Mouse (Mus musculus) midbrain, embryonic 14.5 days (tissue): ENCODE results near the gene Eps15l1. TPM values are rescaled to one million over a fixed set of nuclear protein-coding genes. Genes with fewer than 3 reads are reported as not detected.
A peak's percentile ranks its signal among the peaks of the same experiment; 100 is the strongest.

Experiments used
- ATAC-seq: fragments of 200-750 bp; cut with Nextera tagmentation; 2 replicates; pipeline ENCODE4 v1.8.0; 2017; ENCODE audit warnings: moderate number of reproducible peaks, moderate library complexity; ENCODE audit not compliant: low FRiP score, low TSS enrichment
- DNase-seq: peaks from one replicate; pipeline ENCODE4 v3.0.0-alpha.2; 2015
- H3K27ac ChIP-seq: fragments of 300-500 bp; sonication (generic); replicated peaks from 2 replicates; pipeline ENCODE4 v1.5.1; 2014; ENCODE audit warnings: mild to moderate bottlenecking, low read depth, low read length, moderate library complexity
- H3K27me3 ChIP-seq: fragments of 300-500 bp; sonication (generic); 2 replicates; pipeline ENCODE4 v1.6.1; 2014; ENCODE audit warnings: low read length, control low read depth, mixed read lengths; ENCODE audit not compliant: control insufficient read depth, insufficient read depth
- H3K36me3 ChIP-seq: fragments of 300-500 bp; sonication (generic); 2 replicates; pipeline ENCODE4 v1.6.1; 2014; ENCODE audit warnings: low read length, control low read depth; ENCODE audit not compliant: control insufficient read depth, insufficient read depth
- H3K4me1 ChIP-seq: fragments of 300-500 bp; sonication (generic); 2 replicates; pipeline ENCODE4 v1.6.1; 2014; ENCODE audit warnings: mild to moderate bottlenecking, antibody characterized with exemption, low read length, control low read depth; ENCODE audit not compliant: control insufficient read depth, insufficient read depth
- H3K4me2 ChIP-seq: fragments of 300-500 bp; sonication (generic); 2 replicates; pipeline ENCODE4 v1.6.1; 2014; ENCODE audit warnings: mild to moderate bottlenecking, low read length, moderate library complexity
- H3K4me3 ChIP-seq: fragments of 300-500 bp; sonication (generic); replicated peaks from 2 replicates; pipeline ENCODE4 v1.5.1; 2014; ENCODE audit warnings: low read depth, low read length
- H3K9ac ChIP-seq: fragments of 300-500 bp; sonication (generic); replicated peaks from 2 replicates; pipeline ENCODE4 v1.6.1; 2014; ENCODE audit warnings: mild to moderate bottlenecking, low read length, moderate library complexity
- H3K9me3 ChIP-seq: fragments of 300-500 bp; sonication (generic); 2 replicates; pipeline ENCODE4 v1.6.1; 2016; ENCODE audit warnings: low read length, control low read depth, mixed read lengths; ENCODE audit not compliant: control insufficient read depth
- WGBS: fragments of 180-500 bp; shearing (Covaris S2); extraction: QIAGEN DNeasy Blood & Tissue Kit; methylation state at CpG from one replicate; pipeline ENCODE4 v1.1.7; 2014; 5-methylcytosine and 5-hydroxymethylcytosine counted together
- polyA plus RNA-seq: library from polyadenylated mRNA; unstranded; fragments of >200 nt; fragmentation: Nextera tagmentation; extraction: Ambion mirVana; gene quantifications from 2 replicates; pipeline ENCODE4 v1.2.1, GENCODE M21; 2014

Gene Eps15l1
- polyA plus RNA-seq, 1 experiment from 2014 or later, result 72.5 TPM

DNA sequence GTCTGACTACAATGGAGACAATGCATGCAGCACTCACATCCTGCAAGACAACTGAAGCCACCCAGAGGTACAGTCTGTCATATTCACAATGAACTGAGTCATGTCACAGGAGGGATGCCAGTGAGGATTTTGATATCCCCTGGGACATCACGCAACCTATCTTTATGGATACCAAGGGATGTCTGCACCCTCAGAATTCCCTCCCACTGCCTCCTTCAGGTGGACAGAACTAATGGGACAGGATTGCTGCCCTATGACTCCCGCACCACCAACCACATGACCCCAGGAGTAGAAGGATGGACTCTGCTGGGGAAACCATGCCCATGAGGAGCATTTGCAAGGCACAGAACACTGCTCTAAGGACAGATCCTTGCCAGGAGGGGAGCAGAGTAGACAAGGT is 54.8 kb downstream of the Eps15l1 start:
- Histone ChIP-seq H3K4me2 (no peak overlapping the region), H3K27ac (no peak overlapping the region), H3K36me3 (peaks cover 97% of the 10 kb centered on the region), H3K27me3 (no peaks in the 10 kb centered on the region), H3K9me3 (no peaks in the 10 kb centered on the region), H3K9ac (no peak overlapping the region), H3K4me1 (no peaks in the 10 kb centered on the region), H3K4me3 (no peak overlapping the region)
- WGBS, result 92% methylated on average over 2 of the region's 2 CpGs
- DNase-seq (no peak), ATAC-seq (0 out of 2 replicates have a peak, but pooled peaks have one; percentile 11)

DNA sequence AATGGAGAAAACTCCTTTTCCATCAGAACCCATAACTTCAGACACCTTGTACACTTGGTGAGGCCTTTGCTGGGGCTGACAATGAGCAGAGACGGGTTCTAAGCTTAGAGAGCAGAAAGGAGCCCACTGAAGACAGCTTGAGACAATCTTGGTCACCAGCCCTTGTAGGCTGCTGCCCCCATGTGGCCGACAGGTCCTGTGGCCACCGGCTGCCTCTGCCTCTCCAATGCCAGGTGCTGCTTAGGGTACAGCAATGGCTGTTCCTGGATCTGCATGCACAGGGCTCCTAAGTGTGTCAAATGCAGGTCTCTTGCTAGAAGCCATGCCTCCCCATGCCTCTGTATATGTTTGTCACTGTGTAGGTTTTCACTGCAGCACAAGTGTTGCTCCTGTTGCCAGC is 55.4 kb downstream of the Eps15l1 start:
- WGBS, result 24% methylated on average over 3 of the region's 3 CpGs
- Histone ChIP-seq H3K4me1 (no peaks in the 10 kb centered on the region), H3K27ac (no peak overlapping the region), H3K9me3 (no peaks in the 10 kb centered on the region), H3K4me3 (no peak overlapping the region), H3K4me2 (no peak overlapping the region), H3K27me3 (no peaks in the 10 kb centered on the region), H3K36me3 (peaks cover 97% of the 10 kb centered on the region), H3K9ac (no peak overlapping the region)
- DNase-seq, result peak; percentile 82
- ATAC-seq, result peak; percentile 55

DNA sequence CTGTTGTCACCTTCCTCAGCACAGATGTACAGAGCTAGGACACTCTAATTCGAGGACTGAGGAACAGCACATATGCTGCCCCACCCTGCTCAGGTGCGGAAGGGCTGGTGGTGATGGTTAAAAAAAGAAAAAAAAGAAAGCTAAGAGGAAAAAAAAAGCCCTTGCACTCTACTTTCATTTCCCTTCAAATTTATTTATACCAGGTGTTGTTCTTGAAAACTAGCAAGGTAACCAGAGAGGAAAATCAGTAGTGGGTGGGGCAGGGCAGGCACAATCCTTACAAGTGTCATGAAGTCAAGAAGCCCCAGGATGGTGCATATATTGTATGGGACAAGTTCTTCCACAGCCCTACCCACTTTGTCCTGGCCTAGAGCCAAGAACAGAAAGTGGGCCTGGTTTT is 56.2 kb downstream of the Eps15l1 start:
- ATAC-seq (no peak), DNase-seq (no peak)
- no peaks in the 10 kb centered on the region for H3K27me3 ChIP-seq
- H3K9me3 ChIP-seq, result no peaks in the 10 kb centered on the region
- H3K27ac ChIP-seq, result no peak overlapping the region
- 96% methylated on average over 2 of the region's 2 CpGs for WGBS
- peaks cover 93% of the 10 kb centered on the region for H3K36me3 ChIP-seq
- H3K4me2 ChIP-seq, result no peak overlapping the region
- H3K4me1 ChIP-seq, result no peaks in the 10 kb centered on the region
- H3K9ac ChIP-seq, result no peak overlapping the region
- H3K4me3 ChIP-seq, result no peak overlapping the region

DNA sequence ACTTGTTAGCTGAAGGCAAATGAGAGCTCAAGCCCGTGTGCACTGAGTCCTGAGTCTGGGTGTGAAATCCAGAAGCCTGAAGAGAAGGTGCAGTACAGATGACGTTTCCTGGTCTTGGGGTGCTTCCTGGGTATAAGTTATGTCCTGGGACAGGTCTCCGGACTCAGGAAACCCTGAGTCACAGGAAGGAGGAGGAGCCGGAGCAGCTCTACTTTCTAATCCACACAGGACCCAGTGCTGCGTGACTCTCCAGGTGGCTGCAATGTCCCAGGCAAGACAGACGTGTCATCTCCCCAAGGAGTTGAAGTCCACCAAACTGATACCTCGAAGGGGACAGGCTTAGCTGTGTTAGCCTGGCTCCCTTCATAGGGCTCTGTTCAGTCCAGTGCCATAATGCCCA is 57.8 kb downstream of the Eps15l1 start:
- Histone ChIP-seq H3K4me3 (no peak overlapping the region), H3K9ac (no peak overlapping the region), H3K9me3 (no peaks in the 10 kb centered on the region), H3K27ac (no peak overlapping the region), H3K27me3 (no peaks in the 10 kb centered on the region), H3K4me1 (no peaks in the 10 kb centered on the region), H3K36me3 (peaks cover 93% of the 10 kb centered on the region), H3K4me2 (no peak overlapping the region)
- 88% methylated on average over 7 of the region's 7 CpGs for WGBS
- DNase-seq, result no peak
- no peak for ATAC-seq

DNA sequence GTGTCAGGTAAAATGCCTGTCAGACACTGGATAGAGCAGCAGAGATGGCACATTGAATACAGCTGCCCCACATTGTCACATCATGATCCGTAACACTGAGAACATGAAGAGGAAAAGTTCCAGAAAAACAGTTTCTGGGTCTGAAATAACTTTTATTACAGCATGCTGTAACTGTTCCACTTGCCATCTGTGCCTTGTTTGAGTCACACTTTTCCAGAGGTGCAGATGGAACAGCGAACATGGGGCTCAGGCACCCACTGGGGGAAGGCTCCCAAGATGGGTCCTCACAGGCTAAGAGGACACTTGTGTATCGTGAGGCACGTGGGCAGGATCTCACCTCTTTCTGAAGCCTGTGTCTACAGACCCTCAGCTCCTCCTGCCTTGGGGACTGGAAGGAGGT is 58.5 kb downstream of the Eps15l1 start:
- no peaks in the 10 kb centered on the region for H3K4me1 ChIP-seq
- DNase-seq (no peak), ATAC-seq (no peak)
- H3K9ac ChIP-seq, result no peak overlapping the region
- no peak overlapping the region for H3K4me2 ChIP-seq
- no peaks in the 10 kb centered on the region for H3K9me3 ChIP-seq
- peaks cover 93% of the 10 kb centered on the region for H3K36me3 ChIP-seq
- no peak overlapping the region for H3K27ac ChIP-seq
- no peak overlapping the region for H3K4me3 ChIP-seq
- H3K27me3 ChIP-seq, result no peaks in the 10 kb centered on the region
- WGBS, result 97% methylated on average over 4 of the region's 4 CpGs

DNA sequence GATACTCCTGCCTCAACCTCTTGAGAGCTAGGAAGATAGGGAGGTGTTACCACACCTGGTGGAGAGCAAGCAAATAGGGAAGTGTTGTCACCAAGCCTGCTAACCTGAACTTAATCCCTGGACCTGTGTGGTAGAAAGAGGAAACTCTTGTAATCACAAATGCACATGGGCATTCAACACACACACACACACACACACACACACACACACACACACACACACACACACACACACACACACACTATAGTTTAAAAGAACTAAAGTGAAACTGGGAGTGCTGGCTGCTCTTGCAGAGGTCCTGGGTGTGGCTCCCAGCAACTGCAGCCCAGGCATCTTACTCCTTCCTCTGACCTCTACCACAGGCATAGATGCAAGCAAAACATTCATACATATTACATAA is 61.1 kb downstream of the Eps15l1 start:
- ATAC-seq, result no peak
- H3K36me3 ChIP-seq, result peaks cover 93% of the 10 kb centered on the region

DNA sequence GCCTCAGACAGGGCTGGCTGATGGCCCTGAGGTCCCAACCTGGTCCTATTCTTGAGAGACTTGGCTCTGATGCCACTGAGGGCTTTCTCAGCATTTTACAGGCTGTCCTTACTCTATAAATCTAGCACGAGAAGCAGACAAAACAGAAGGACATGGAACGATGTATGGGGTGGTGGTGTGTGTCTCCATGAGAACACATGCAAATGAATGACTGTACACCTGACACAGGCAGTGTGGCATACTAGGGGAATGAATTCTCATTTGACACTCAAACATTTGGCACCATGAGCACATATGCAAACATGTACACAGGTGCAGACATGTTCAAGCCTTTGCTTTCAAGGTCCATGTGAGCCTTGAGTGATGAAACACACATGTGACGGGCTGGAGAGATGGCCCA is 64.7 kb downstream of the Eps15l1 start:
- no peaks in the 10 kb centered on the region for H3K27me3 ChIP-seq
- H3K9me3 ChIP-seq, result no peaks in the 10 kb centered on the region
- 94% methylated on average over 3 of the region's 3 CpGs for WGBS
- no peak overlapping the region for H3K9ac ChIP-seq
- no peak overlapping the region for H3K27ac ChIP-seq
- no peak overlapping the region for H3K4me3 ChIP-seq
- ATAC-seq (no peak), DNase-seq (no peak)
- no peaks in the 10 kb centered on the region for H3K4me1 ChIP-seq
- H3K36me3 ChIP-seq, result peaks cover 91% of the 10 kb centered on the region
- H3K4me2 ChIP-seq, result no peak overlapping the region

More for the DNA sequence above, 61.1 kb downstream of the Eps15l1 start:
- H3K27me3 ChIP-seq, result no peaks in the 10 kb centered on the region
- no peak overlapping the region for H3K27ac ChIP-seq
- H3K9me3 ChIP-seq, result no peaks in the 10 kb centered on the region
- DNase-seq, result no peak
- no peak overlapping the region for H3K9ac ChIP-seq
- H3K4me3 ChIP-seq, result no peak overlapping the region
- H3K4me2 ChIP-seq, result no peak overlapping the region
- H3K4me1 ChIP-seq, result no peaks in the 10 kb centered on the region

DNA sequence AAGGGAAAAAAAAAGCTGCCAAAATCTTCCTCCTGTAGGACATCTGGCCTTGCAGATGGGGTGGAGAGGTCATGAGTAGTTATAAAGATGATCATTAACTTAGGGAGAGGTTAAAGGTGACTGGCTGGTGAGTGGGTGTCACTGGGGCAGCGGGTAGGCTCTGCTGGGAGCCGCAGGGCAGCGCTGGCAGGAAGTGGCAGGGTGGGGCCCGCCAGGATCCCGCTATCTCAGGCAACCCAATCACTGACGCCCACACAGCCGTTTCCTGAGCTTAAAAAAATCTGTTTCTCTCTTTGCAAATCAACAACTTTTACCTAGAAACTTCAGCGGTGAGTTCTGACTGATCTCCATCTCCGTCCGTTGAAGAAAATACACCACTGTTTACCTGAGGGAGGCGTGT is 67.0 kb downstream of the Eps15l1 start:
- ATAC-seq (no peak), DNase-seq (no peak)
- Histone ChIP-seq H3K27ac (no peak overlapping the region), H3K36me3 (peaks cover 81% of the 10 kb centered on the region), H3K4me2 (no peak overlapping the region), H3K4me1 (no peaks in the 10 kb centered on the region), H3K27me3 (no peaks in the 10 kb centered on the region), H3K4me3 (no peak overlapping the region), H3K9ac (no peak overlapping the region), H3K9me3 (no peaks in the 10 kb centered on the region)
- 91% methylated on average over 11 of the region's 11 CpGs for WGBS

DNA sequence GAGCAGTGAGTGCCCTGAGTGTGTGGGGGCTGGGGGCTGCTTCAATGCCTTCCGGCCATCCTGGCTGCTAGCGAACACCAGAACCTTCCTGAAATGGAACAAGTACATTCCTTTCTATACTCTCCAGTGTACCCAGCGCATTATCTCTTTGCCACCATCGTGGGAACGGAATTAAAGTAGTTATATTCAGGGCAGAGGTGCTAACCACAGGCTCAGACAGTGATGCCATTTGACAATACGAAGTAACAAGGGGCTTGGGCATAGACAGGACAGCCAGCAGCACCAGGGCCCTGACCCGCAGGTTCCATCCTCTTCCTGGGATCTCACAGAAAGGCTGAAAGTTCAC is 67.6 kb downstream of the Eps15l1 start:
- Histone ChIP-seq H3K4me1 (no peaks in the 10 kb centered on the region), H3K9ac (no peak overlapping the region), H3K9me3 (no peaks in the 10 kb centered on the region), H3K27me3 (no peaks in the 10 kb centered on the region), H3K4me2 (no peak overlapping the region), H3K27ac (no peak overlapping the region), H3K36me3 (peaks cover 75% of the 10 kb centered on the region), H3K4me3 (no peak overlapping the region)
- DNase-seq (no peak), ATAC-seq (no peak)
- WGBS, result 95% methylated on average over 7 of the region's 7 CpGs
